Mouse (Mus musculus) neural tube, embryonic 14.5 days (tissue): ENCODE data around the gene Ppox. TPM values are rescaled to one million over a fixed set of nuclear protein-coding genes. Genes with fewer than 3 reads are reported as not detected.

Source experiments
- ATAC-seq: fragments of 200-750 bp; cut with Nextera tagmentation; 2 replicates; pipeline ENCODE4 v1.8.0; 2017; ENCODE audit warnings: low read depth, mild to moderate bottlenecking, moderate TSS enrichment, moderate library complexity
- H3K27ac ChIP-seq: fragments of 300-500 bp; sonication (generic); 2 replicates; pipeline ENCODE4 v1.5.1; 2014; ENCODE audit warnings: low read depth, mild to moderate bottlenecking, control low read depth, low read length, moderate library complexity, mixed read lengths
- H3K27me3 ChIP-seq: fragments of 300-500 bp; sonication (generic); 2 replicates; pipeline ENCODE4 v1.6.1; 2014; ENCODE audit warnings: low read length; ENCODE audit not compliant: control insufficient read depth, insufficient read depth
- H3K36me3 ChIP-seq: fragments of 300-500 bp; sonication (generic); 2 replicates; pipeline ENCODE4 v1.6.1; 2014; ENCODE audit warnings: low read length, mixed read lengths; ENCODE audit not compliant: control insufficient read depth, insufficient read depth
- H3K4me1 ChIP-seq: fragments of 300-500 bp; sonication (generic); 2 replicates; pipeline ENCODE4 v1.6.1; 2014; ENCODE audit warnings: low read length; ENCODE audit not compliant: control insufficient read depth, insufficient read depth
- H3K4me2 ChIP-seq: fragments of 300-500 bp; sonication (generic); 2 replicates; pipeline ENCODE4 v1.6.1; 2014; ENCODE audit warnings: mild to moderate bottlenecking, low read depth, low read length, control low read depth
- H3K4me3 ChIP-seq: fragments of 300-500 bp; sonication (generic); 2 replicates; pipeline ENCODE4 v1.5.1; 2014; ENCODE audit warnings: low read depth, low read length, control low read depth, mixed read lengths
- H3K9ac ChIP-seq: fragments of 300-500 bp; sonication (generic); replicated peaks from 2 replicates; pipeline ENCODE4 v1.6.1; 2014; ENCODE audit warnings: low read depth, mild to moderate bottlenecking, control low read depth, low read length, mixed read lengths
- H3K9me3 ChIP-seq: fragments of 300-500 bp; sonication (generic); 2 replicates; pipeline ENCODE4 v1.6.1; 2016; ENCODE audit warnings: low read length; ENCODE audit not compliant: control insufficient read depth
- WGBS: fragments of 180-500 bp; shearing (Covaris S2); extraction: QIAGEN DNeasy Blood & Tissue Kit; methylation state at CpG from one replicate; pipeline ENCODE4 v1.1.7; 2014; 5-methylcytosine and 5-hydroxymethylcytosine counted together
- polyA plus RNA-seq: library from polyadenylated mRNA; unstranded; fragments of >200 nt; fragmentation: Nextera tagmentation; extraction: Ambion mirVana; gene quantifications from 2 replicates; pipeline ENCODE4 v1.2.1, GENCODE M21; 2014

The Ppox gene
- polyA plus RNA-seq, 1 experiment from 2014 or later, result 51.2 TPM

- peak overlapping the region; percentile 72 for H3K4me3 ChIP-seq
- no peak overlapping the region for H3K9ac ChIP-seq
- 87% methylated on average over 3 of the region's 3 CpGs for WGBS
- H3K4me1 ChIP-seq, result peaks cover 8% of the 10 kb centered on the region
- H3K27ac ChIP-seq, result no peak overlapping the region
- no peak for ATAC-seq
- peak overlapping the region; percentile 65 for H3K4me2 ChIP-seq
- no peaks in the 10 kb centered on the region; the same call in 1 of the 2 replicates for H3K36me3 ChIP-seq
- no peaks in the 10 kb centered on the region; the same call in 1 of the 2 replicates for H3K27me3 ChIP-seq
- H3K9me3 ChIP-seq, result no peaks in the 10 kb centered on the region
Measured at GRCm38 (mm10) chr1:171293351-171293750, 12.4 kb upstream of the Ppox start.

- peak overlapping the region; percentile 18; the same call in 1 of the 2 replicates for H3K27ac ChIP-seq
- H3K4me1 ChIP-seq, result peaks cover 12% of the 10 kb centered on the region
- no peaks in the 10 kb centered on the region for H3K27me3 ChIP-seq
- no peak for ATAC-seq
- no peak overlapping the region for H3K9ac ChIP-seq
- peak overlapping the region; percentile 94; the same call in 1 of the 2 replicates for H3K4me3 ChIP-seq
- peaks cover 13% of the 10 kb centered on the region for H3K36me3 ChIP-seq
- H3K9me3 ChIP-seq, result no peaks in the 10 kb centered on the region
- peak overlapping the region; percentile 70; the same call in 1 of the 2 replicates for H3K4me2 ChIP-seq
- 63% methylated on average over 4 of the region's 4 CpGs for WGBS
Measured at GRCm38 (mm10) chr1:171288328-171288727, 7.3 kb upstream of the Ppox start.

GRCm38 (mm10) chr1:171287136-171288081 is 6.4 kb upstream of the Ppox start, which contains the start of gene Usp21:
Gene Usp21 (minus strand): TSS chr1:171287991.
- H3K36me3 ChIP-seq, result peaks cover 14% of the 10 kb centered on the region
- H3K27ac ChIP-seq, result peak within 1 kb of the TSS; percentile 93
- under 1% methylated on average over 49 of the region's 49 CpGs for WGBS
- peak within 1 kb of the TSS; percentile 70 for H3K4me2 ChIP-seq
- H3K9ac ChIP-seq, result peak within 1 kb of the TSS; percentile 98
- peak within 1 kb of the TSS; percentile 94 for H3K4me3 ChIP-seq
- ATAC-seq, result peak; percentile 95
- no peaks in the 10 kb centered on the region for H3K9me3 ChIP-seq
- peaks cover 9% of the 10 kb centered on the region for H3K4me1 ChIP-seq
- H3K27me3 ChIP-seq, result no peaks in the 10 kb centered on the region

DNA sequence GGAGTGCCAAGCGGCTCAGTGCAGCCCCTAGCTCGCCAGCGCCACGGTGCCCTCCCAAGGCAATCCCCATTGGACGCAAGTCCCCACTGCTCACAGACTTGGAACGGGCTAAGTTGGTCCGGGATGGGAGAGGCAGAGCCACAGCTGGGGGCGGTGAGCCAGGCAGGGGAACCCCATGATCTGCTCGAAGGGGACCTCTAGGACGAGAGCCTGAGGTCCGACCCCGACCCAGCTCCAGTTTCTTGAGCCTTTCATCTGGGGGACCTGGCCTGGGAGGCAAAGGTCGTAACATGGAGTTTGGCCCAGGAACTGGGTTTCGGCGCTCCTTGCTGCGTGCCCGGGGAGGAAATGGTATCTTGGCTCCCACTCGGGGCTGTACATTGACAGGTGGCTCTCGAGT is 5.5 kb upstream of the Ppox start:
- Histone ChIP-seq H3K4me2 (peak overlapping the region; percentile 70), H3K4me3 (peak overlapping the region; percentile 94; the same call in 1 of the 2 replicates), H3K36me3 (peaks cover 18% of the 10 kb centered on the region), H3K27me3 (no peaks in the 10 kb centered on the region), H3K27ac (no peak overlapping the region), H3K4me1 (peaks cover 9% of the 10 kb centered on the region), H3K9me3 (no peaks in the 10 kb centered on the region), H3K9ac (peak overlapping the region; percentile 98; the same call in 1 of the 2 replicates)
- ATAC-seq, result no peak
- 93% methylated on average over 19 of the region's 19 CpGs for WGBS

- Histone ChIP-seq H3K27me3 (no peaks in the 10 kb centered on the region), H3K4me3 (no peak overlapping the region), H3K36me3 (peaks cover 18% of the 10 kb centered on the region), H3K9ac (no peak overlapping the region), H3K9me3 (no peaks in the 10 kb centered on the region), H3K4me2 (no peak overlapping the region), H3K4me1 (peaks cover 10% of the 10 kb centered on the region), H3K27ac (no peak overlapping the region)
- ATAC-seq, result no peak
- 86% methylated on average over 20 of the region's 20 CpGs for WGBS
Measured at GRCm38 (mm10) chr1:171285096-171285892, 4.3 kb upstream of the Ppox start.

- no peak overlapping the region for H3K9ac ChIP-seq
- 89% methylated on average over 15 of the region's 15 CpGs for WGBS
- H3K27ac ChIP-seq, result no peak overlapping the region
- H3K9me3 ChIP-seq, result no peaks in the 10 kb centered on the region
- peaks cover 16% of the 10 kb centered on the region for H3K4me1 ChIP-seq
- ATAC-seq, result no peak
- peaks cover 18% of the 10 kb centered on the region for H3K36me3 ChIP-seq
- H3K27me3 ChIP-seq, result no peaks in the 10 kb centered on the region
- no peak overlapping the region for H3K4me3 ChIP-seq
- H3K4me2 ChIP-seq, result no peak overlapping the region
Measured at GRCm38 (mm10) chr1:171284491-171284890, 3.5 kb upstream of the Ppox start.

- no peaks in the 10 kb centered on the region for H3K9me3 ChIP-seq
- no peaks in the 10 kb centered on the region for H3K27me3 ChIP-seq
- WGBS, result 93% methylated on average over 18 of the region's 18 CpGs
- peaks cover 18% of the 10 kb centered on the region for H3K36me3 ChIP-seq
- H3K27ac ChIP-seq, result no peak overlapping the region
- no peak overlapping the region for H3K4me3 ChIP-seq
- H3K4me2 ChIP-seq, result no peak overlapping the region
- peaks cover 16% of the 10 kb centered on the region for H3K4me1 ChIP-seq
- no peak overlapping the region for H3K9ac ChIP-seq
- no peak for ATAC-seq
Measured at GRCm38 (mm10) chr1:171283188-171284160, 2.5 kb upstream of the Ppox start.

GRCm38 (mm10) chr1:171282086-171282805 is 1.3 kb upstream of the Ppox start:
- Histone ChIP-seq H3K27ac (no peak overlapping the region), H3K9me3 (no peaks in the 10 kb centered on the region), H3K36me3 (peaks cover 22% of the 10 kb centered on the region), H3K4me1 (peaks cover 16% of the 10 kb centered on the region), H3K9ac (no peak overlapping the region), H3K4me3 (no peak overlapping the region), H3K4me2 (no peak overlapping the region), H3K27me3 (no peaks in the 10 kb centered on the region)
- WGBS, result 82% methylated on average over 18 of the region's 18 CpGs
- ATAC-seq, result no peak
